Mouse (Mus musculus) kidney, adult 10 weeks (tissue): Measurements from ENCODE around the gene BC030500. TPM values are rescaled to one million over a fixed set of nuclear protein-coding genes. Genes with fewer than 3 reads are reported as not detected.

Source experiments
- polyA plus RNA-seq: library from polyadenylated mRNA; stranded (reverse); fragments of 350-450 nt; fragmentation: Illumina TruSeq; extraction: RNeasy Lipid Tissue Mini Kit (QIAGEN cat#74804); gene quantifications from one replicate; pipeline ENCODE4 v1.2.3, GENCODE M21; 2014; ENCODE audit warnings: low read depth, low replicate concordance

Gene BC030500
- not detected for polyA plus RNA-seq

GRCm38 (mm10) chr8:58911677-58912076 is at the start of gene BC030500:
TSS of gene BC030500 (plus strand) at chr8:58911755.

GRCm38 (mm10) chr8:58912196-58912839 is 763 bp downstream of the BC030500 start, which contains the start of gene Galntl6:
TSS of gene Galntl6 (minus strand) at chr8:58912640.

Other genes with a start within 250 kb of the BC030500 start
- not detected for gene Galntl6, start 885 bp downstream of the BC030500 start, polyA plus RNA-seq